Comparison of ENCODE assay signal across 17 mouse cellular contexts in the genomic region with DNA sequence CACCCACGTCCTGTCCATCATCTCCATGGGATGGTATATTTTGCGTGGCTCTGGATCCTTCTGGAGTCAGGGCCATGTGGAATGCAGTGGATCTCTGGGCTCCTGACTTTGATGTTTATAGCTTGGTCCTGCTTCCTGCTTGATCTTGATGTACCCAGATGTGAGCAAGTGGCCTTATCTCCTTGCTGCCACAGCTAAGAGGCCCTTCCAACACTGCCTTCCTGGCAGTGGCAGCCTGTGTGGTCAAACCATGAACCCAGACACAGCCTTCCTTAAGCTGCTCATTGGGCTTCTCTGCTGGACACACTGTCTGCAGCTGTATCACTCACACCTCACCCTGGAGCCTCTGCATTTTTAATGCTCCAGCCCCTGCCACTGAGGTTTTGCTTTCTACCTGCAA. TPM values are rescaled to one million over a fixed set of nuclear protein-coding genes. Genes with fewer than 3 reads are reported as not detected.
DNase-seq lines count a peak whose midpoint lies in the region; ATAC-seq and TF ChIP-seq lines count a peak whose summit lies in the region.
"Had no signal": no experiment of that assay in that cellular context is flagged by ENCODE, and none has a peak within 500 bp of the region (broad histone marks: within the 10 kb centered on the region; RNA-seq: fewer than 3 reads in every experiment).

No protein-coding gene starts in this region.

- no peaks in the 10 kb centered on the region for H3K27me3 ChIP-seq in liver, embryonic 12.5 days (replicated peaks)
- no peaks in the 10 kb centered on the region for H3K27me3 ChIP-seq in liver, postnatal 0 days (ENCODE audit: insufficient read depth, low read length)
- no peaks in the 10 kb centered on the region for H3K27me3 ChIP-seq in stomach, embryonic 15.5 days (replicated peaks)
- H3K27me3 ChIP-seq in stomach, postnatal 0 days (ENCODE audit: control insufficient read depth, insufficient read depth, low read length), result no peaks in the 10 kb centered on the region
- H3K27me3 ChIP-seq in liver, embryonic 14.5 days (ENCODE audit: control insufficient read depth, insufficient read depth, low read length), result no peaks in the 10 kb centered on the region
- H3K27me3 ChIP-seq: embryonic facial prominence, embryonic 13.5 days; forebrain, embryonic 15.5 days had no signal

- no peak for TF ChIP-seq EP300 in liver, postnatal 0 days (IDR thresholded peaks at IDR 0.05; ENCODE audit: low read depth)
- no peak for TF ChIP-seq EP300 in stomach, postnatal 0 days (optimal IDR thresholded peaks at IDR 0.05)
- no peak for TF ChIP-seq EP300 in liver, embryonic 14.5 days (IDR thresholded peaks at IDR 0.05; ENCODE audit: low read depth)

- no peak overlapping the region for H3K4me2 ChIP-seq in liver, embryonic 12.5 days
- no peak overlapping the region for H3K4me2 ChIP-seq in liver, postnatal 0 days (ENCODE audit: low read depth, low read length)
- H3K4me2 ChIP-seq in stomach, embryonic 15.5 days, result no peak overlapping the region
- H3K4me2 ChIP-seq in stomach, postnatal 0 days (replicated peaks; ENCODE audit: low read depth), result no peak overlapping the region
- no peak overlapping the region for H3K4me2 ChIP-seq in liver, embryonic 14.5 days (ENCODE audit: low read depth)
- H3K4me2 ChIP-seq: embryonic facial prominence, embryonic 13.5 days; forebrain, embryonic 15.5 days had no signal

- H3K4me3 ChIP-seq in liver, embryonic 12.5 days, result no peak overlapping the region
- H3K4me3 ChIP-seq in liver, postnatal 0 days (ENCODE audit: low read depth, low read length), result no peak overlapping the region
- H3K4me3 ChIP-seq in stomach, embryonic 15.5 days (replicated peaks), result no peak overlapping the region
- no peak overlapping the region for H3K4me3 ChIP-seq in stomach, postnatal 0 days (ENCODE audit: low read depth, low read length)
- no peak overlapping the region for H3K4me3 ChIP-seq in liver, embryonic 14.5 days (ENCODE audit: insufficient read depth in 1 of 2, low read depth in 2 of 2, low read length in 2 of 2)
- H3K4me3 ChIP-seq: embryonic facial prominence, embryonic 13.5 days; forebrain, embryonic 15.5 days; heart, embryonic 10.5 days; myocyte had no signal

- no peak overlapping the region for H3K27ac ChIP-seq in liver, embryonic 12.5 days
- H3K27ac ChIP-seq in liver, postnatal 0 days (ENCODE audit: low read depth), result no peak overlapping the region
- no peak overlapping the region for H3K27ac ChIP-seq in stomach, embryonic 15.5 days
- H3K27ac ChIP-seq in stomach, postnatal 0 days (replicated peaks), result no peak overlapping the region
- no peak overlapping the region for H3K27ac ChIP-seq in liver, embryonic 14.5 days
- H3K27ac ChIP-seq: embryonic facial prominence, embryonic 13.5 days; forebrain, embryonic 15.5 days; heart, embryonic 10.5 days had no signal

- WGBS in liver, embryonic 12.5 days (ENCODE audit: insufficient replicate concordance), result 53% methylated on average over 2 of the region's 2 CpGs
- 75% methylated on average over 2 of the region's 2 CpGs for WGBS in liver, postnatal 0 days (ENCODE audit: insufficient replicate concordance)
- WGBS in stomach, embryonic 15.5 days, result 64% methylated on average over 2 of the region's 2 CpGs
- 82% methylated on average over 2 of the region's 2 CpGs for WGBS in stomach, postnatal 0 days
- 56% methylated on average over 2 of the region's 2 CpGs for WGBS in liver, embryonic 14.5 days (ENCODE audit: insufficient replicate concordance)

- no peaks in the 10 kb centered on the region for H3K36me3 ChIP-seq in liver, embryonic 12.5 days
- no peaks in the 10 kb centered on the region for H3K36me3 ChIP-seq in liver, postnatal 0 days (replicated peaks; ENCODE audit: insufficient read depth, low read length)
- no peaks in the 10 kb centered on the region for H3K36me3 ChIP-seq in stomach, embryonic 15.5 days
- no peaks in the 10 kb centered on the region for H3K36me3 ChIP-seq in stomach, postnatal 0 days (ENCODE audit: control insufficient read depth, insufficient read depth, low read length)
- H3K36me3 ChIP-seq in liver, embryonic 14.5 days (replicated peaks; ENCODE audit: control insufficient read depth, insufficient read depth, low read depth), result no peaks in the 10 kb centered on the region
- H3K36me3 ChIP-seq: embryonic facial prominence, embryonic 13.5 days; forebrain, embryonic 15.5 days; heart, embryonic 10.5 days had no signal

- no peak overlapping the region for H3K9ac ChIP-seq in liver, embryonic 12.5 days
- no peak overlapping the region for H3K9ac ChIP-seq in liver, postnatal 0 days (replicated peaks)
- H3K9ac ChIP-seq in stomach, embryonic 15.5 days, result no peak overlapping the region
- H3K9ac ChIP-seq in stomach, postnatal 0 days (ENCODE audit: low read length), result no peak overlapping the region
- H3K9ac ChIP-seq in liver, embryonic 14.5 days (replicated peaks), result no peak overlapping the region
- H3K9ac ChIP-seq: embryonic facial prominence, embryonic 13.5 days; forebrain, embryonic 15.5 days had no signal

- peak; percentile 60 for ATAC-seq in liver, embryonic 12.5 days
- no peak for ATAC-seq in liver, postnatal 0 days
- peak; percentile 43; the same call in 1 of the 2 replicates for ATAC-seq in stomach, embryonic 15.5 days (ENCODE audit: insufficient read depth, low FRiP score, low read depth)
- no peak for ATAC-seq in stomach, postnatal 0 days (ENCODE audit: low FRiP score, low TSS enrichment)
- 0 out of 2 replicates have a peak, but pooled peaks have one; percentile 45 for ATAC-seq in liver, embryonic 14.5 days (ENCODE audit: insufficient read depth)
- ATAC-seq: forebrain, embryonic 15.5 days had no signal

- no peak for TF ChIP-seq CTCF in liver, postnatal 0 days (IDR thresholded peaks at IDR 0.05; ENCODE audit: low read depth)
- no peak for TF ChIP-seq CTCF in stomach, postnatal 0 days (IDR thresholded peaks at IDR 0.05; ENCODE audit: low read depth)
- TF ChIP-seq CTCF in liver, embryonic 14.5 days (IDR thresholded peaks at IDR 0.05; ENCODE audit: low read depth), result no peak

- H3K4me1 ChIP-seq in liver, embryonic 12.5 days, result peaks cover 6% of the 10 kb centered on the region; the same call in 1 of the 2 replicates
- H3K4me1 ChIP-seq in liver, postnatal 0 days (ENCODE audit: insufficient read depth), result no peaks in the 10 kb centered on the region
- H3K4me1 ChIP-seq in stomach, embryonic 15.5 days, result no peaks in the 10 kb centered on the region
- H3K4me1 ChIP-seq in stomach, postnatal 0 days (replicated peaks; ENCODE audit: control insufficient read depth, insufficient read depth), result no peaks in the 10 kb centered on the region
- peaks cover 0 to 9% of the 10 kb centered on the region in 2 experiments; a peak in 2 of 4 replicates for H3K4me1 ChIP-seq in liver, embryonic 14.5 days (replicated peaks; ENCODE audit: control insufficient read depth in 2 of 2, insufficient read depth in 2 of 2, low read length in 1 of 2)
- H3K4me1 ChIP-seq: forebrain, embryonic 15.5 days had no signal

- DNase-seq in liver, postnatal 0 days, result no peak
- no peak for DNase-seq in stomach, postnatal 0 days (ENCODE audit: low spot score)
- no peak for DNase-seq in liver, embryonic 14.5 days (ENCODE audit: low read depth in 3 of 3, low spot score in 3 of 3)
- no peak for DNase-seq in embryo, embryonic 9.5 days (ENCODE audit: extremely low spot score)
- no peak for DNase-seq in thymus, postnatal 4 days
- DNase-seq: adrenal gland, adult 2 months; cerebellum, adult 9-10 months; kidney, adult 11 months; kidney, postnatal 14 days; midbrain, embryonic 14.5 days; retina, postnatal 1 day had no signal

- no peaks in the 10 kb centered on the region for H3K9me3 ChIP-seq in liver, embryonic 12.5 days (replicated peaks)
- no peaks in the 10 kb centered on the region for H3K9me3 ChIP-seq in liver, postnatal 0 days (ENCODE audit: low read length)
- H3K9me3 ChIP-seq in stomach, embryonic 15.5 days, result no peaks in the 10 kb centered on the region
- no peaks in the 10 kb centered on the region for H3K9me3 ChIP-seq in stomach, postnatal 0 days (ENCODE audit: control insufficient read depth, low read length)
- H3K9me3 ChIP-seq in liver, embryonic 14.5 days (ENCODE audit: control insufficient read depth, low read length), result no peaks in the 10 kb centered on the region
- H3K9me3 ChIP-seq: embryonic facial prominence, embryonic 13.5 days; forebrain, embryonic 15.5 days; heart, embryonic 10.5 days had no signal

RNA-seq across cellular contexts. Expression of gene Birc3, which starts 30.3 kb away (rescaled TPM):
- polyA plus RNA-seq in liver, embryonic 12.5 days (2016; fragmentation: Nextera tagmentation; extraction: Ambion mirVana), result 6.7 and 6.9 TPM in 2 replicates
- polyA plus RNA-seq in liver, postnatal 0 days (2015; fragmentation: Nextera tagmentation; extraction: Ambion mirVana), result 7.2 and 7.8 TPM in 2 replicates
- 9.6 and 9.7 TPM in 2 replicates for polyA plus RNA-seq in stomach, embryonic 15.5 days (2015; fragmentation: Nextera tagmentation; extraction: Ambion mirVana)
- 5.1 and 5.2 TPM in 2 replicates for polyA plus RNA-seq in stomach, postnatal 0 days (2015; fragmentation: Nextera tagmentation; extraction: Ambion mirVana)
- polyA plus RNA-seq in liver, embryonic 14.5 days (2012; rRNA removed), result 3.6 and 4.7 TPM in 2 replicates
- polyA plus RNA-seq in liver, embryonic 14.5 days (2014; fragmentation: Nextera tagmentation; extraction: Ambion mirVana), result 4.7 and 6.1 TPM in 2 replicates

Comparison
In these comparisons a context has a peak if more than half of its experiments do, and no peak if none do; other contexts are left out.
1. ATAC-seq: peak in liver, embryonic 12.5 days (single experiment), stomach, embryonic 15.5 days (single experiment) and liver, embryonic 14.5 days (single experiment); none in liver, postnatal 0 days (single experiment) and stomach, postnatal 0 days (single experiment).